Mouse (Mus musculus) kidney, postnatal 14 days (tissue): ENCODE results near the gene Oas3.

Source experiments
- DNase-seq: peaks from one replicate; pipeline ENCODE4 v3.0.0; 2022; ENCODE audit warnings: mixed read lengths

Oas3 gene

DNA sequence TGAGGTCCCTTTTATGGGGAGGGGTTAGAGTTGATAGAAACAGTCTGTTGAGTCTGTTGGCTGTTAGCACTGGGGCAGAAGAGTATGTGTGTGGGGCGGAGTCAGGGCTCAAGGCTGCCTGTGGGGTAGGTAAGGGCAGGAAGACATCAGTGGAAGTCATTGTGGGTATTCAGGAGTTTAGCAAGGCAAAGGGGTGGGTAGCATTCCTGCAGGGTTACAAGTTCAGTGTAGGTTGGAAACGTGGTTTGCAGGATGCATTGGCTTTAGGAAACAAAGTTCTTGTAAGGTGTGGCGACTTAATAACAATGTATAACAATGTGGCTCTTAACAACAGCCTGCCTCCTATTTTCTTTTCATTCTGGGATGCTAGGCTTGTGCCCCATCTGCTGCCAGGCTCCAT is 26.3 kb downstream of the Oas3 start:
- DNase-seq: no peak

DNA sequence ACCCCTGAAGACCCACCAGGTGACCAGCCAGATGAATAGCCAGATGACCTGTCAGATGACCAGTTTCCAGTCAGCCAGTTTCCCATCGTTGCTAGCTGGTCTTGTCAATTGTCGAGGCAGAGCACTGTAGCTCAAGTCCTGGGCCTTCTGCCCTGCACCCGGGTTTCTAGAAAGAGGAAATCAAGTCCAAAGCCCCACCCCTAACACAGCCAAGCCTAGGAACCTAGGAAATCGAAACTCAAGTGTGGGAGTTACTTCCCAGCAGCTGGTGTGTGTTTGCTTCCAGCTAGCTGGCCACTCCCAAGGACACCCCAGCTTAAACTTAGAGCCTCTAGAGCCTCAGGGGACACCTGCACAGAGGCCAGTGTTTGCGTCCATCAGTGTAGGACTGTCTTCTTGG is 27.8 kb downstream of the Oas3 start, which contains the start of gene Oas2:
Oas2 (minus strand) TSS at position 166 of the 400 bp plus-strand sequence.
- no peak for DNase-seq

DNA sequence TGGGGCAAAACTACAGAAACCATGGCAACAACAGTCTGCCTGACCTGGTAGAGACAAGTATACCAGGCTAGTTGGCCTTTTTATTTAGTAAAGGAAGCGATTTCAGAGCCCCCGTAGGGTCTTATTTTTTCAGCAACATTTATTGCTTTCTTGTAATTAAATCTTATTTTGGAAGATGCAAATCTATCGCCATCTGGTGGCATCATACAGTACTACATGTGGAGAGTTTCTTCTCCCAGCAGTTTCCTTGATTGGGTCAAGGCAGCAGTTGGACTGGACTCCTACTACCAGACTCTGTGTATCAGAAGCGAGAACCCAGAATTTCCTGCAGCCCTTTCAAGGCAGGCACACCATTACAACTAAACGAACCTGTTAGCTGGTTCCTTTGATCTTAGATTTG is 31.0 kb downstream of the Oas3 start:
- DNase-seq: peak; percentile 62

DNA sequence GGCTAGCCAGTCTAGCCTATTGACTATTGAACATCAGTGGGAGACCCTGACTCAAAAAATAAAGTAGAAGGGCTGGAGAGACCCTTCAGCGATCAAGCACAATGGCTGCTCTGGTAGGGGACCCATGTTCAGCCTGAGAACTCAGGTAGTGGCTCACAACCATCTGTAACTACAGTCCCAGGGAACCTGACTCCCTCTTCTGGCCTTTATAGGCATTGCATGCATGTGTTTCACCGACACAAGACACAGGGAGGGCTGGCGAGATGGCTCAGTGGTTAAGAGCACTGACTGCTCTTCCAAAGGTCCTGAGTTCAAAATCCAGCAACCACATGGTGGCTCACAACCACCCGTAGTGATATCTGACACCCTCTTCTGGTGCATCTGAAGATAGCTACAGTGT is 35.3 kb downstream of the Oas3 start:
- peak; percentile 21 for DNase-seq

DNA sequence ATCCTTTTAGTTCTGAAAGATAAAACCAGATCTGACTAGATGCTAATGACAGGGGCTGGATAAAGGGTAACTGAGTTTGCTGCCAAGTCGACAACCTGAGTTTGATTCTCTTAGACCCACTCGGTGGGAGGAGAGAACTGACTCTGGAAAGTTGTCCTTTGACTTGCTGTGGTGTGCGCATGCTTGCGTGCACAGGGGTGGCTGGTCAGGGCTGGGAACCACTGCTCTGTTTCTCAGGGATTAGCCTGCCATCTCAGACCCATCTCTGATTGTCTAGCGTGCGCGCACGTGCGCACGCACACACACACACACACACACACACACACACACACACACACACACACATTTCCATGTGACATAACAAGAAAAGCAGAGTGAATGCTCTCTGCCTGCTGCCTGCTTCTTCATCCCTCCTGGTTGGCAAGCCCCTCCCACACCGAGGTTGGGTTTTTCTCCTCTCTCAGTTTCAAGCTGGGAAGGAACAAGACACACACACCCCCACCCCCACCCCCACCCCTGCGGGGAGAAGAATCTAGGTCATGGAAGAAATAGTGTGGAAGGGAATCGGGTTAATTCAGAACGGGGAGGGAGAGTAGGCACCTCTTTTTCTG is 43.0 kb downstream of the Oas3 start:
- no peak for DNase-seq

DNA sequence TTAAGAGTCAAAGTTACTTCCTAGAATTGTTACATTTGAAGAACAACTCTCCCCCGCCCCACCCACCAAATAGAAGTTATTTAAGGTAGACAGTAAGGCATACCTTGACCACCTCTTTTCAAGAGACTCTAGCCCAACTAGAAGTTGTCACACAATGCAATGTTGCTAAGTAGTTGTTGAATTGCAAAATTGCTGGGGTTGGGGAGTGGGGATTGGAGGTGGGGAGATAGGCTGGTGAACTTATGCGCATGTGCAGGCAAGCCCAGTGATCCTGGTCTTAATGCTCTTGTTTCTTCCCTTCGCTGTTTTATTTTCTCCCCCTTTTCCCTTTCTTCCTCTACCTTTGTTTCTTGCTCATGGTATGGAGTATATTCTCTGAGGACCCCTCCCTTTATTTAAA is 43.8 kb downstream of the Oas3 start:
- no peak for DNase-seq

DNA sequence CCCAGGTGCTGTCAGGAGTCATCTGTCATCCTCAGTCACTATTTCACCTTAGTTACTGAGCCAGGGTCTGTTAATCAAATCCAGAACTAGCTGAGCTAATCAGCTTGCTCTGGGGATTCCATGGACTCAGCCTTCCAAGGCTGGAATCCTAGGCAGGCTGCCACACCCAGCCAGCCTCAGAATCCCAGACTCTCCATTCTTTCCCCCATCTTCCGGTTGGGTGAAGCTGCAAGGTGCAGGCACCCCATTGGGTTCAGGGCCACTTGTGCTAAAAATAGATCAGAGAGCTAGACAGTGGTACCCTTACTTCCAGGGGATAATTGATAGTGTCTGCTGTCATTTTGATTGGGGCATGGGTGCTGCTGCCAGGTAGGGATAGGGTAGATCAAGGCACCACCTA is 44.7 kb downstream of the Oas3 start:
- no peak for DNase-seq

DNA sequence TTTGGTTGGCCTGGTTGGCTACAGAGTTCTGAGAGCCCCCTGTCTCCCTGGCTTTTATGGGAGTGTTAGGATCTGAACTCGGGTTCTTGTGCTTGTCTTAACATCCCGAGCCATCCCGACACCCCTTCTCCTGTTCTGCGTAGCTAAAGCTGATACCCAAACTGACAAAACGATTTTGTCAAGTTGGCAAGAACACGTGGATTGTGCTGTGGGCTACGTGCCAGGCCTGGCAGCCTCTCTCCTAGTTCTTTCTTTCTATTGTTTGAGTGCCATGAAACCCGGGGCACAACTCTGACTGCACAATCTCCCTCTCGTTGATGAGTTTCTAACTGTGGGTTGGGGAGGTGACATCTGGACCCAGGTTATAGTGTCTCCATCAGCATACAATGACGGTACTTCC is 48.1 kb downstream of the Oas3 start:
- no peak for DNase-seq

DNA sequence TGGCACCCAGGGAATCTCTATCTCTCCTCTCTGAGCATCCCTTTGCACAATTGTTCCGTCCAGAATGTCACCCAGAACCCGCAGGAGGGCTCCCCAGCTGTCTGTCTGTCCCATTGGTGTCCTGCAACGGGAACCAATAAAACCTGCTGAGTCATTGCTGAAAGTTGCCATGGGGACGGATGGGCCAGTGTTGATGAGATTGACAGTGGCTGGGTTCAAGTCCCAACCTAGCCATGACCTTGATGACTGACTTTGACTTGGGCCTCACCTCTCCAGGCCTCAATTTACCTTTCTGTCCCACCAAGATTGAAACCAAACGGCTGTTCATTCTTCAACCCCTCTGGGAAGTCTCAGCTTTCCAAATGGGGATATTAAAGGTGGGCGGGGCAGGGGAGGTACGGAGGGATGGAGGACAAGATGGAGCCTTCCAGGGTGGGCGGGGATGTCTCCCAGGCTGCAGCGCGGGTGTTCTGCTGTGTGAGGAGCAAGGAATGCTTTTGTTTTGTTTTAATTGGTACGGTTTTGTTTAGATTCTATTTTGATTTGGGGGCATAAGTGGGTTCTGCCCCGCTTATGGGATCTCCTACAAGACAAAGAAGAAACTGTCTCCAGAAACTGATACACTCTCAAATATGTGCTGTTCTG is 51.5 kb downstream of the Oas3 start:
- no peak for DNase-seq

DNA sequence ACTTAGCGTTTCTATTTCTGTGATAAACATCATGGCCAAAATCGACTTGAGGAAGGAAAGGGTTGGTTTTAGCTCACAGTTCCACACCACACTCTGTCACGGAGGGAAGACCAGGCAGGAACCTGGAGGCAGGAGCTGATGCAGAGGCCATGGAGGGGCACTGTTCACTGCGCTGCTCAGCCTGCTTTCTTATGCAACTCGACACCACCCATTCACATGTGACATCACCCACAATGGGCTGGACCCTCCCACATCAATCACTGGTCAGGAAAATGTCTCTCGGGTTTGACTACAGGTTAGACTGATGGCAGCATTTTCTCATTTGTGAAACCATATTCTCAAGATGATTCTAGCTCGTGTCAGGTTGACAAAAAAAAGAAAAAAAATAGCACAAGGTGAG is 56.5 kb downstream of the Oas3 start:
- DNase-seq: no peak

DNA sequence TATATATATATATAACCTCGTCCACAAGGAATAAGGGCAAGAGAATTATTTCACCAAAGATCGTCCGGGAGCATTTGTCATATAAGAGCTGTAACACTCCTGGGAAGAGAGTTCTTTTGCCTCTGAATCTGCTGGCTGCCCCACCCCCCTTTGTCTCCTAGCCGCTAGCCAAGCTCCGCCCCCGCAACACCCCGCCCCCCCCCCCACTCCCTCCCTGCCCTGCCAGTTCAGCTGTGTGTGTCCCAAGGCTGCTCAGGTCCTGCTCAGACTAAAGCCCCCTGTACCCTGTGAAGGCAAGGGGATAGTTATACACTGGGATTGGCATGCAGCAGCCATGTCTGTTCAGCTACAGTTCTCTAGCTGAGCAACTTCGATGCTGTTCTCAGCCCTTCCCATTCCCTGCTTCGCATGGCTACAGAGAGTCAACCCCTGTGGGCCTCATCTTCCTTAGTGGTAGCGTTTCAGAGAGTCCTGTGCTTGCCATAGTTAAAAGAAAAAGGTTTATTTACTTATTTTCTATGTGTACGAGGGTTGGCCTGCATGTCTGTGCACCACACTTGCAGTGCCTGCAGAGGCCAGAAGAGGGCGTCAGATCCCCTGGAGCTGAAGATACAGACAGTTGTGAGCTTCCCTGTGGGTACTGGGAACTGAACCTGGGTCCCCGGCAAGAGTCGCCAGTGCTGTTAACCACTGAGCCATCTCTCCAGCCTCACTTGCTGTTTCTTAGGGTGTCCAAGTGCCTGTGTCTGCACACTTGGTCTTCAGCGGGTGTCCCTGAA is 58.7 kb downstream of the Oas3 start:
- DNase-seq: no peak

DNA sequence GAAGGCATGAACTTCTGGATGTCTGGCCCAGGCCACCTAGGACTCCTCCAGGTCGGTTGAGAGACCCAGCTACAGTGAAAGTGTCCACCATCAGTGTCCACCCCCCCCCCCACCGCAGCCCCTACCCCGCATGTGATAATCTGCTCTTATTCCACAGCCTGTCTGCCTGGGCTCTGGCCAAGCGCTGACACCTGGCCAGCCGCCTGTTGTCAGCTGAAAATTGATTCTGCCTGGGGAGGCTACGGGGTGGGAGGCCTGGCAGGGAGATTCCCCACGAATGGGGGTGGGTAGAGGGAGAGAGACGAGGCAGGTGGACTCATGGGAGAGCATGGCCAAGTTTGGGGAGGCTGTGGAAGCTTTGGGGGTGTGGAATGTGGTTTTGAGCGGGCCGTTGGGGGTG is 60.3 kb downstream of the Oas3 start:
- no peak for DNase-seq

DNA sequence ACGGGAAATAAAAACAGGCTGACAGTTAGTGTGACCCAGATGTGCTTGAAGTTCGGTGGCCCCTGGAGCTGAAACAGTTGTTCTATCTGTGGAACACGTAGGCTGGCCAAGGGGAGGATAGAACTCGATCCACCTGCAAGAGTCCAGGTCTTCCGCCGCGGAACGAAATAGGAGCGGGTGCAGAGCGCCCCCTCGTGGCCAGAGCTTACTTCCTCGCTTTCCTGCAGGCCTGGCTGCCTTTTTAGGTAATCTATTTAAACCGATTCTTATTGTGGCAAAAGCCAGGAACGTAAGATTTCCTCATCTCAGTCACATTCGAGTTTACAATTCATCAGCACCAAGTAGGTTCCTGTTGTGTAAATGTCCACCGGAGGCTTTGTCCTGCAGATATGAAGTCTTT is 63.1 kb downstream of the Oas3 start:
- peak; percentile 67 for DNase-seq

DNA sequence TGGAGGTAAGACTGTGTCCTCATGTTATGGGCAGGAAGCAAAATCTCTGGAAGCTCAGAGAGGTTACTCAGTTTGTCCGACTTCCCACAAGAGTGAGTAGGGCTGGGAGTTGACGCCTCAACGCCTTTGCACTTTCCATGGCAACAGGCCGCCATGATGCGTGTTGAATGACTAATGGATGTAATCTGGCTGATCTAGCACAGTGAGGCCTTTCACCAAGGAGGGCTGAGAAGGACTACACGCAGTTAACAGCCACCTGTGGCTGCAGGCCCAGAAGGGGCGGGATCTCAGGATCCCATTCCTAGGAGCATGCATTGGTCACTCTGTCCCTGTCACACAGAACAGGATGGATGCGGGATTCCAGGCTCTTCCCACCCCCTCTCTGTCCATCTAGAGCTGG is 64.7 kb downstream of the Oas3 start:
- no peak for DNase-seq

DNA sequence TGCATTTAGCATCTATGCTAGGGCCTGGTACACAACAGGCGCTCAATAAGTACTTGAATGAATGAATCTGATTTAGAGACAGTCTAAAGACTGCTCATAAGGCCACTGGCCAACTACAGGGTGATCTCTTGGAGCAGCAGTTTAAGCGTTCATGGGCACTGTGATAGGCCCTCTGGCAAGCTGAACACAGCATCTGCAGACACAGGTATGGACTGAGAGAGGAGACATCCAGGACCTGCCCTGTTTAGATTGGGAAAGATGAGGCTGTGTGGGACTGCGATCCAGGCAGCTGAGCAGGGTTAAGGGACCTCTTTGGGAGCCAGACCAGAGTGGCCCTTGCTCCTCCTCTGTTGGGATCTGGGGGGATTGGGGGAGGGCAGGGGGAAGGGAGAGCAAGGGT is 65.6 kb downstream of the Oas3 start, which contains the start of gene Dtx1:
Dtx1 (minus strand) TSS at position 101 of the 400 bp plus-strand sequence.
- DNase-seq: no peak

DNA sequence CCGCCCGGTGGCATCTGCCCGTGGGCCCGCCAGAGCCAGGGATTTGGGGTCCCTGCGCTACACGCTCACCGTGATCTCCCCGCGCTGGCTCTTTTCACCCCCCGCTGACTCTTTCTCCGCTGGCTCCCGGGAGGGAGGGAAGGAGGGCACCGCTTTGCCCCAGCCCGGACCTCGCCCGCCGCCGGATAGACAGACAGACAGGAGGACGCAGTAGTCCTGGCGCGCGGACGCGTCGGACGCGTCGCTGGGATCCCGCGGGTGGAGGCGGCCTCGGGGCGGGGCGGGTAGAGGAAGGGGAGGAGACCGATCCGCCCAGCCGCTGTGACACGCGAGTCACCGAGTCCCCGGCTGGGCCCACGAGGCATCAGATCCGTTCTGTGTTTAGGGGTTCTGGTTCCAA is 66.0 kb downstream of the Oas3 start:
- DNase-seq: peak; percentile 28

DNA sequence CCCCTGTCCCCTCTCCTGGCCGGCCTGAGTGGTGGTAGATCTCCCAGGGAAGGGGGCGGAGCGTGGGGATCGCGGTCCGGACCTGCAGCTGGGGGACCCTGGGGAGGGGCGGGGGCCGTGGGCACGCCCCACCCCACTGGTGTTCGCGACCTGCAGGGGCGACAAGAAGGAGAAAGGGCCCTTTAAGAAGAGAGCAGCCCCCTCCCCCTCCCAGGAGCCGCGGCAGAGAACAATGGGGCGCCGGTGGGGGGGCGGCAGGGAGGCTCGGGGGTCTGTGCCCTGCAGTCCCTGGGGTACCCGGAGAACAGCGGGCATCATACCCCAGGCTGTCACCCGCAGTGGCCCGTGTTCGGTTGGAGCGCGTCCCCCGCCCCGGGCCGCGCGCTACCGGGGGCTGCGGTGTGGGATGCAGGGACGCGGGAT is 66.6 kb downstream of the Oas3 start:
- DNase-seq: no peak

DNA sequence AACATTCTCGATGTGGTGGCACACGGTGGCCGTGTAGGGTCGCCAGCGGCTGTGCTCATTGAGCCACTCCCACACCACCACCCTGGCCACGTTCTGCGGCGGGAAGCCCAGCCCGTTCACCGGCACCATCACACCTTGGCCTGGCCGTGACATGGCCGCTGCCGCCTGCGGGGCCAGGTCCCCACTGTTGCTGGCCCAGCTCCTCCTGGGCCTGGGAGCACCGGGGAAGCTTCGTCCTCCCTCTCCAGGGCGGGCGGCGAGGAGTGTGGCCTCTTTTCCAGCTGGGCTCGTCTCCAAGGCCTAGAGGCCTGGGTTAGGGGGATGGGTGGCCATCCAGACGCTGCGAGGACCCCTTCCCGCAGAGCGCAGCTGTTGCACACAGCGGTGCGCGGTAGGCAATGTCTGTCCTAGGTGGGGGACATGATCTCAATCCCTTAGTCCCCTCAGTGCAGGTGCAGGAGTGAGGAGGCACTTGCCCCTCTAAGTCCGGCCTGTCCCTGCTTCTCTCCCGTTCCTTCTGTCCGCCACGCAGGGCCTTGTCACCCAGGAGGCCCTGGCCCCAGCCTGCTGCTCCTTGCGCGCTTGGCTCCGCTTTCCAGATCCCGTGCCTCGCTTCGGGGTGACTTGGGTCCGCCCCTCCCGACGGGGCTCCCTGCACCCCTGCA is 67.2 kb downstream of the Oas3 start:
- DNase-seq: no peak

DNA sequence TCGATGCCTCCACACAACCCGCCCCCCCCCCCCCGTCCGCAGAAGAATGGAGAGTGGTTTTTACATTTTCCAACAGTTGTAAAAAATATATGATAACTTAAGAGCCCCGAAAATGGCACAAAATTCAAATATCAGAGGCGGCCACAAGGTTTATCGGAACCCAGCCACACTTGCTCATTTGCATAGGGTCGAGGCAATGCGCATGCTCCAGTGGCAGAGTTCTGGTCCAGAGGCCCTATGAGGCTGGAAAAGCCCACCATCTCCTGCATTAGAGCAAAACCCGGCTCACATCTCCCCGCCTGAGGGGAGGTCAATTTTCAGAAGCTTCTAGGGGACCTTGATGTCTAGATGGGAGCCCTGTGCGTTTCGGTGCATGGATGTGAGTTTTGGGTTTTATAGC is 70.5 kb downstream of the Oas3 start:
- DNase-seq: no peak

DNA sequence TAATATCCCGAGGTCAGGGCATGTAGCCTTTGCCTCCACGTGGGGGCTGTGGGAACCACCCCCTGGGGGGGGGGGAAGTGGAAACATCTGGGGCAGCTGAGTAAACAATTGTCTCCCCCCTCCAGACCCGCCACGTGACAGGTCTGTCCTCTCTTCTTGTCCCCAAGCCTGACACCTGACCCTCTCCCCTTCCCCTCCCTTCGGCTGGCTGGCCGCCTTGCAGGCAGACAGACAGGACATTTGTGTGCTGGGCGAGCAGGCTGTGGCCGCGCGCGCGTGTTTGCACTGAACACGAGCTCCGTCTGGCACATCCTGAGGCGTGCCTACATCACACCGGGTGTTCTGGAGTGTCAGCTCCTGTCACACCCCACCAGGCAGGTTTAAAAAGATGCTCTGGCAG is 70.9 kb downstream of the Oas3 start:
- DNase-seq: no peak

DNA sequence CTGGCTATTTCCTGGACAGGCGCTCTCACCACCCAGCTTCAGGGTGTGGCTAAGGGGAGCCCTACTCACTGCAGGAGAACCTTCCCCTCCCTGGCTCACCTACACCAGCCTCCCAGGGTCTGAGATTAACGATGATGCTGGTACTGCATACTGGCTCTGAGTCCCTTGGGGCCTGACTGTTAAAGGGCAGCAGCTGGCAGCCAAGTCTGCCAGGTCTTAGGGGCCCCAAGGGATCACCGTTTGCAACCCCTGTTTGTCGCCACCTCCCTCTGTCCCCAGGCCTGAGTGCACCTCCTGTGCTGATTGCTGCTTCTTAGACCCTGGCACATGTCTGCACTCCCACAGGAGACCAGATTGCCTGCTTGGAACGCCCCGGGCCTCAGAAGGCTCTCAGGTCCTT is 73.0 kb downstream of the Oas3 start:
- DNase-seq: no peak

DNA sequence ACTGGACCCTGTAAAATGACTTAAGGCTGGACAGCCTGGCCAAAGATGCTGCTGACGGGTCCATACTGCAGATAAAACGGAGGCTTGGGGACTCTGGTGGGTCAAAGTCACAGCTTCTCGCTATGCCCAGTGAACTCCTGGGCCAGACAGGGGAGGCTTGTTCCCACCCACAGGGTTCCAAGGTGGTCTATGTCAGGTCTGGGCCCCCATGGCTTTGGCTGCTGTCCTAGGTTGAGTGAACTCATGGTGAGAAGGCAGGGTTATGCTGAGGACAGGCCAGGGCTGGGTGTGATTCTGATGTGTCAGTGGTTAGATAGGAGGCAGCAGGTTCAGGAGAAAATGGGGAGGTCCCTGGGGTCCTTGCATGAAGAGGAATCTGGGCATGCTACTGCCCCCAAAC is 73.8 kb downstream of the Oas3 start:
- DNase-seq: no peak
